ENCODE assay signal across 8 mouse cellular contexts in genomic region chr1:36580384-36581207, GRCm38 (mm10). TPM values are rescaled to one million over a fixed set of nuclear protein-coding genes. Genes with fewer than 3 reads are reported as not detected.
A peak's percentile ranks its signal among the peaks of the same experiment; 100 is the strongest.
DNase-seq lines count a peak whose midpoint lies in the region; ATAC-seq and TF ChIP-seq lines count a peak whose summit lies in the region.

No protein-coding gene starts in this region.

- TF ChIP-seq CTCF in heart, postnatal 0 days (IDR thresholded peaks at IDR 0.05; ENCODE audit: low read depth) = no peak

- 0 out of 2 replicates have a peak, but pooled peaks have one; percentile 11 for ATAC-seq in erythroid progenitor cell, adult 5-6 weeks (replicated peaks; ENCODE audit: low FRiP score, poor library complexity, severe bottlenecking)
- peak; percentile 81 for ATAC-seq in heart, postnatal 0 days (ENCODE audit: insufficient read depth, low read depth)

- no peaks in the 10 kb centered on the region for H3K9me3 ChIP-seq in heart, postnatal 0 days (replicated peaks; ENCODE audit: control insufficient read depth, low read length)

- 3% methylated on average over 17 of the region's 17 CpGs for WGBS in heart, postnatal 0 days

- peak overlapping the region; percentile 35 for H3K9ac ChIP-seq in heart, postnatal 0 days (replicated peaks; ENCODE audit: low read depth, low read length)

- H3K4me1 ChIP-seq in heart, postnatal 0 days (ENCODE audit: control insufficient read depth, insufficient read depth) = peaks cover 34% of the 10 kb centered on the region

- no peaks in the 10 kb centered on the region for H3K36me3 ChIP-seq in heart, postnatal 0 days (replicated peaks; ENCODE audit: control insufficient read depth, insufficient read depth, low read length)

- no peaks in the 10 kb centered on the region for H3K27me3 ChIP-seq in heart, postnatal 0 days (ENCODE audit: control insufficient read depth, insufficient read depth, low read length)

- peak overlapping the region; percentile 14 for H3K4me3 ChIP-seq in heart, postnatal 0 days (ENCODE audit: low read depth, low read length)

- peak overlapping the region; percentile 47 for H3K4me2 ChIP-seq in heart, postnatal 0 days (ENCODE audit: low read depth, low read length)

- peak overlapping the region; percentile 76 for H3K27ac ChIP-seq in heart, postnatal 0 days (ENCODE audit: low read depth)

- TF ChIP-seq EP300 in heart, postnatal 0 days (IDR thresholded peaks at IDR 0.05; ENCODE audit: low read depth) = no peak

- peak; percentile 95 for DNase-seq in R1 (ENCODE audit: low read depth, low spot score)
- DNase-seq in c-Kit-positive CD71-positive TER-119-negative erythroid progenitor cells, embryonic 14.5 days (ENCODE audit: low read depth) = peak; percentile 52
- DNase-seq in heart, postnatal 0 days (ENCODE audit: low spot score) = peak; percentile 46
- peak; percentile 56 to 69 for DNase-seq in layer of hippocampus, postnatal 10 days (ENCODE audit: low spot score in 2 of 2)
- peak; percentile 84 for DNase-seq in lung, postnatal 10 days
- peak; percentile 44 for DNase-seq in right cerebral cortex, adult 18-20 months
- DNase-seq in spleen, postnatal 4 days (ENCODE audit: low spot score in 2 of 2) = no peak

RNA-seq across cellular contexts. Expression of gene Sema4c, which starts 22.4 kb away (rescaled TPM):
- total RNA-seq in erythroid progenitor cell, adult 5-6 weeks (2015; ENCODE audit: low replicate concordance) = not detected in 2 replicates
- total RNA-seq in erythroid progenitor cell, adult 5-6 weeks (2017; ENCODE audit: low replicate concordance) = 0.45 TPM in 1 of 2 replicates, not detected in the other
- 11.9 and 13.2 TPM in 2 replicates for total RNA-seq in heart, postnatal 0 days (2014; rRNA removed; ENCODE audit: low replicate concordance)
- 5.7 and 6.1 TPM in 2 replicates for polyA plus RNA-seq in heart, postnatal 0 days (2015; fragmentation: Nextera tagmentation; extraction: Ambion mirVana)
- total RNA-seq in layer of hippocampus, postnatal 10 days (2021) = 10 to 100 TPM; 21.6 to 24.6 TPM

RNA-seq across cellular contexts. Expression of gene Ankrd39, which starts 33.4 kb away (rescaled TPM):
- total RNA-seq in erythroid progenitor cell, adult 5-6 weeks (2015; ENCODE audit: low replicate concordance) = not detected in 2 replicates
- 1.4 and 1.8 TPM in 2 replicates for total RNA-seq in erythroid progenitor cell, adult 5-6 weeks (2017; ENCODE audit: low replicate concordance)
- 32.7 and 34.9 TPM in 2 replicates for total RNA-seq in heart, postnatal 0 days (2014; rRNA removed; ENCODE audit: low replicate concordance)
- 26.6 and 29.0 TPM in 2 replicates for polyA plus RNA-seq in heart, postnatal 0 days (2015; fragmentation: Nextera tagmentation; extraction: Ambion mirVana)
- 10 to 100 TPM; 10.9 to 15.9 TPM for total RNA-seq in layer of hippocampus, postnatal 10 days (2021)

RNA-seq across cellular contexts. Expression of gene Gm42417, which starts 41.4 kb away (rescaled TPM):
- 0.42 TPM in 1 of 2 replicates, not detected in the other for total RNA-seq in erythroid progenitor cell, adult 5-6 weeks (2015; ENCODE audit: low replicate concordance)
- total RNA-seq in erythroid progenitor cell, adult 5-6 weeks (2017; ENCODE audit: low replicate concordance) = 86.5 TPM in 1 of 2 replicates, not detected in the other
- not detected in 2 replicates for total RNA-seq in heart, postnatal 0 days (2014; rRNA removed; ENCODE audit: low replicate concordance)
- polyA plus RNA-seq in heart, postnatal 0 days (2015; fragmentation: Nextera tagmentation; extraction: Ambion mirVana) = 1.2 TPM in 1 of 2 replicates, not detected in the other
- total RNA-seq in layer of hippocampus, postnatal 10 days (2021) = under 1 TPM in 1 of 2 experiments, not detected in 1; 0.18 TPM

RNA-seq across cellular contexts. Expression of gene Ankrd23, which starts 43.9 kb away (rescaled TPM):
- total RNA-seq in erythroid progenitor cell, adult 5-6 weeks (2015; ENCODE audit: low replicate concordance) = 1.7 TPM in 1 of 2 replicates, not detected in the other
- not detected in 2 replicates for total RNA-seq in erythroid progenitor cell, adult 5-6 weeks (2017; ENCODE audit: low replicate concordance)
- 62.2 and 93.8 TPM in 2 replicates for total RNA-seq in heart, postnatal 0 days (2014; rRNA removed; ENCODE audit: low replicate concordance)
- polyA plus RNA-seq in heart, postnatal 0 days (2015; fragmentation: Nextera tagmentation; extraction: Ambion mirVana) = 26.7 and 34.2 TPM in 2 replicates
- 1 to 10 TPM; 4.9 to 5.0 TPM for total RNA-seq in layer of hippocampus, postnatal 10 days (2021)

Comparison
In these comparisons a context has a peak if more than half of its experiments do, and no peak if none do; other contexts are left out.
1. DNase-seq: peak in R1 (single experiment), c-Kit-positive CD71-positive TER-119-negative erythroid progenitor cells, embryonic 14.5 days (single experiment), heart, postnatal 0 days (single experiment), layer of hippocampus, postnatal 10 days (2 of 2), lung, postnatal 10 days (single experiment) and right cerebral cortex, adult 18-20 months (single experiment); none in spleen, postnatal 4 days (0 of 2).
2. RNA of gene Ankrd39, which starts 33.4 kb away (total RNA-seq): 32.7 to 34.9 TPM in heart, postnatal 0 days and 10.9 to 15.9 TPM in layer of hippocampus, postnatal 10 days; 1.4 to 1.8 TPM in erythroid progenitor cell, adult 5-6 weeks; every median in the first group is over 4 times any median in the second.